Mouse (Mus musculus): ENCODE results near the gene Mfrp. TPM values are rescaled to one million over a fixed set of nuclear protein-coding genes. Genes with fewer than 3 reads are reported as not detected.

Mfrp gene
- polyA plus RNA-seq, 1 experiment from 2014 or later, result 0.13 TPM

DNA sequence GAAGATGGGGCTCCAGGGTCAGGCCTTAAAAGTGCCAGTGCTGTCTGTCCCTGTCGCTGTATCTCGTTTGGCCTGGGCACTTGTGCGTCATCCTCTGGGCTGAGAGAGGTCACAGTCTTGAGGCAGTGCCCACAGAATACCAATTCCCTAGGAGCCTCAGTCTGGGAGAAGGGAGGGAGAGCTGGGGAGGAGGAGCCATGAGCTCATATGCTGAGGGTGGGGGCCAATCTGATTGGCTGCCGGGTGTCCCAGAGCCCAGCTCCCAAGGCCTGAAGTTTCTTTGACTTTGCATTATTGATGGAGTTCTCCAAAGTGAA, 29.0 kb upstream of the Mfrp start:
- no peaks in the 10 kb centered on the region for H3K36me3 ChIP-seq
- peak overlapping the region; percentile 13; the same call in 1 of the 2 replicates for H3K9ac ChIP-seq
- WGBS, result 36% methylated on average over 4 of the region's 4 CpGs
- no peak for ATAC-seq (ENCODE audit: low FRiP score, low read depth)
- H3K4me2 ChIP-seq (replicated peaks), result no peak overlapping the region; the same call in 1 of the 2 replicates
- H3K27ac ChIP-seq, result no peak overlapping the region
- no peak overlapping the region for H3K4me3 ChIP-seq
- H3K27me3 ChIP-seq, result peaks cover 14% of the 10 kb centered on the region
- peaks cover 34% of the 10 kb centered on the region for H3K4me1 ChIP-seq
- H3K9me3 ChIP-seq, result no peaks in the 10 kb centered on the region

DNA sequence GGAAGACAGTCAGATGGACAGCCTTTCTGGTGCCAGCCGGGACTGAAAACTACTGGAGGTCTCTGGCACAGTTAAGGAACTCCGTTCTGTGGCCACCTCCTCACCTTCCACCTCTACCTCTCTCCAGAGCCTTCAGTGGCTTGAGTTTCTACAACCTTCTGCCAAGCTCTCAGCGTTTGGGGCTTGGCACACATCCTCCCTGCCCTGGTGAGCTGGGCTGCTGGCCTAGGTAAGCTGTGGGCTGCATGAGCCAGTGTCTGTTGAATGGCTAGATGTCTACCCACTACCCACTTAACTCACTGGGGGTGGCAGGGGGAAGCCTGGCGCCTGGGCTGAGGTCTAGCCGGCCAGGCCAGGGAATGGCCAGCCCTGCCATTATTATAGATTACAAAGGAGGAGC, 28.4 kb upstream of the Mfrp start:
- Histone ChIP-seq H3K27me3 (peaks cover 14% of the 10 kb centered on the region), H3K36me3 (no peaks in the 10 kb centered on the region), H3K4me1 (peaks cover 29% of the 10 kb centered on the region), H3K4me2 (replicated peaks) (no peak overlapping the region), H3K4me3 (no peak overlapping the region), H3K9me3 (no peaks in the 10 kb centered on the region), H3K9ac (0 out of 2 replicates have a peak overlapping the region, but pooled peaks have one; percentile 13), H3K27ac (no peak overlapping the region)
- ATAC-seq (ENCODE audit: low FRiP score, low read depth), result no peak
- WGBS, result 81% methylated on average over 5 of the region's 5 CpGs

DNA sequence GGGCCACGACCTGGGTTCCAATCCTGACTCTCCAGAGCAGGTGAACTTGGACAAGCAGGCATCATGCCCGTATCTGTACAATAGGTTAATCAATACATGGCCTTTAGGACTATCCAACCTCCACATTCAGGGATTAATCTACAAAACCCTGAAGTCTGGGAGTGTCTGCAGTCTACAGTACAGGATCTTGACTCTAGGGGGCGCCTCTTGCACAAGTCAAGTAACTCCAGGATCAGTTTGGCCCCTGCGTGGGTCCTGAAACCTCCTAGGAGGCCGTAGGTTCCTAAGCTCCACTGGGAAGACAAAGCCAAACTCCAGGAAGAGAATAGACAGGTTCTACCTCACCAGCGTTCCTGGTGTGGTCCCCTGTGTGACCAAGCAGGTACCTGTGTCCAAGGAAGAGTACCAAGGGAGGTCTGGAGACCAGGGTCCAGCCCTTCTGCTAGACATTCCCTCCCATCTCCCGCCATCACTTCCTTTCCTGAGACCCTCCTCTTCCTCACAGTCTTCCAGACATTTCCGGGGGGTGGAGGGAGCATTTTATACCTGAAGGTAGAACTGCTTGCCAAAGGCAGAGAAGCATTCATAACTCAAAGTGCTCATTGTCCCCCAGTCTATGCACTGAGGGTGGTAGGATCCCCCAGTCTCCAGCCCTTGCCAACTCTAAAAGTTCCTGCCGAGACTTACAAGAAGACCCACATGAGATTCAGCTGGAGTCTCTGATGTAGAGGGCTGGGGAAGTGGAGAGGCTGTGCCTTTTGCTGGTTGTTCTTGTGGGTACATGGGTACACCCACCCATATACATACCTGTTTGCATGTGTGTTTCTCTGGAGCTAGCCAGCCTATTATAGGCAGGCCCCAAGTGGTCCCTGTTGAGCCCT, 26.9 kb upstream of the Mfrp start:
- WGBS, result 59% methylated on average over 9 of the region's 9 CpGs
- no peak for ATAC-seq (ENCODE audit: low FRiP score, low read depth)

DNA sequence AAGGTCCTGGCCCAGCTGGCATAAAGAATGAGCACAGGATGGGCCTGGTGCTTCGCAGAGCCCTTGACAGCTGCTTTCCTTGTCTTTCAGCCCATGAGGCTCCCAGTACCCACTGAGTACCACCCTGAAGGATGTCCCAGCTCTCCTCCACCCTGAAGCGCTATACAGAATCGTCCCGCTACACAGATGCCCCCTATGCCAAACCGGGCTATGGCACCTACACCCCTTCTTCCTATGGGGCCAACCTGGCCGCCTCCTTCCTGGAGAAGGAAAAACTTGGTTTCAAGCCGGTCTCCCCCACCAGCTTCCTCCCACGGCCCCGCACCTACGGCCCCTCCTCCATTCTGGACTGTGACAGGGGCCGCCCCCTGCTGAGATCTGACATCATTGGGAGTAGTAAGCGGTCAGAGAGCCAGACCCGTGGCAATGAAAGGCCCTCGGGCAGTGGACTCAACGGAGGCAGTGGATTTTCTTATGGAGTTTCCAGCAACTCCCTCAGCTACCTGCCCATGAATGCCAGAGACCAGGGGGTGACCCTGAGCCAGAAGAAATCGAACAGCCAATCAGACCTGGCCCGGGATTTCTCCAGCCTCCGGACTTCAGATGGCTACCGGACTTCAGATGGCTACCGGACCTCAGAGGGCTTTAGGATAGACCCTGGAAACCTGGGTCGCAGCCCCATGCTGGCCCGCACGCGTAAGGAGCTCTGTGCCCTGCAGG, 26.1 kb upstream of the Mfrp start:
- Histone ChIP-seq H3K27ac (no peak overlapping the region), H3K36me3 (no peaks in the 10 kb centered on the region), H3K4me1 (peaks cover 47% of the 10 kb centered on the region), H3K9me3 (no peaks in the 10 kb centered on the region), H3K4me3 (no peak overlapping the region), H3K4me2 (replicated peaks) (no peak overlapping the region), H3K27me3 (peaks cover 6% of the 10 kb centered on the region; the same call in 1 of the 2 replicates), H3K9ac (no peak overlapping the region)
- 67% methylated on average over 24 of the region's 24 CpGs for WGBS
- no peak for ATAC-seq (ENCODE audit: low FRiP score, low read depth)

More for the DNA sequence above, 26.9 kb upstream of the Mfrp start:
- H3K27ac ChIP-seq, result no peak overlapping the region
- peaks cover 42% of the 10 kb centered on the region for H3K4me1 ChIP-seq
- H3K4me2 ChIP-seq (replicated peaks), result no peak overlapping the region
- no peak overlapping the region for H3K9ac ChIP-seq
- no peaks in the 10 kb centered on the region for H3K36me3 ChIP-seq
- peaks cover 12% of the 10 kb centered on the region for H3K27me3 ChIP-seq
- H3K9me3 ChIP-seq, result no peaks in the 10 kb centered on the region
- H3K4me3 ChIP-seq, result no peak overlapping the region

GRCm38 (mm10) chr9:44075996-44076763, 25.3 kb upstream of the Mfrp start:
- ATAC-seq (ENCODE audit: low FRiP score, low read depth), result no peak
- no peak overlapping the region for H3K4me3 ChIP-seq
- WGBS, result 68% methylated on average over 16 of the region's 16 CpGs

GRCm38 (mm10) chr9:44076764-44077120, 24.8 kb upstream of the Mfrp start:
- no peak overlapping the region for H3K4me3 ChIP-seq

More at GRCm38 (mm10) chr9:44075996-44076763, 25.3 kb upstream of the Mfrp start:
- H3K27ac ChIP-seq, result no peak overlapping the region
- peaks cover 47% of the 10 kb centered on the region for H3K4me1 ChIP-seq
- no peak overlapping the region for H3K4me2 ChIP-seq (replicated peaks)
- H3K9me3 ChIP-seq, result no peaks in the 10 kb centered on the region
- H3K27me3 ChIP-seq, result peaks cover 3% of the 10 kb centered on the region; the same call in 1 of the 2 replicates
- no peaks in the 10 kb centered on the region for H3K36me3 ChIP-seq
- no peak overlapping the region for H3K9ac ChIP-seq

GRCm38 (mm10) chr9:44077266-44077910, 24.1 kb upstream of the Mfrp start:
- no peak for ATAC-seq (ENCODE audit: low FRiP score, low read depth)
- no peak overlapping the region for H3K4me2 ChIP-seq (replicated peaks)
- H3K27me3 ChIP-seq, result peaks cover 3% of the 10 kb centered on the region; the same call in 1 of the 2 replicates

More at GRCm38 (mm10) chr9:44076764-44077120, 24.8 kb upstream of the Mfrp start:
- no peak overlapping the region for H3K27ac ChIP-seq
- H3K36me3 ChIP-seq, result no peaks in the 10 kb centered on the region
- H3K9ac ChIP-seq, result no peak overlapping the region
- ATAC-seq (ENCODE audit: low FRiP score, low read depth), result no peak
- peaks cover 48% of the 10 kb centered on the region for H3K4me1 ChIP-seq
- WGBS, result 21% methylated on average over 5 of the region's 5 CpGs
- H3K4me2 ChIP-seq (replicated peaks), result no peak overlapping the region
- no peaks in the 10 kb centered on the region for H3K9me3 ChIP-seq
- H3K27me3 ChIP-seq, result no peaks in the 10 kb centered on the region; the same call in 1 of the 2 replicates

GRCm38 (mm10) chr9:44078136-44078797, 23.3 kb upstream of the Mfrp start:
- no peak for ATAC-seq (ENCODE audit: low FRiP score, low read depth)
- no peak overlapping the region for H3K9ac ChIP-seq
- H3K4me2 ChIP-seq (replicated peaks), result 0 out of 2 replicates have a peak overlapping the region, but pooled peaks have one; percentile 21
- no peak overlapping the region for H3K4me3 ChIP-seq
- H3K9me3 ChIP-seq, result no peaks in the 10 kb centered on the region
- H3K27me3 ChIP-seq, result peaks cover 11% of the 10 kb centered on the region
- no peaks in the 10 kb centered on the region for H3K36me3 ChIP-seq
- peaks cover 39% of the 10 kb centered on the region for H3K4me1 ChIP-seq
- WGBS, result 79% methylated on average over 10 of the region's 10 CpGs
- H3K27ac ChIP-seq, result no peak overlapping the region

More at GRCm38 (mm10) chr9:44077266-44077910, 24.1 kb upstream of the Mfrp start:
- Histone ChIP-seq H3K27ac (no peak overlapping the region), H3K4me1 (peaks cover 46% of the 10 kb centered on the region), H3K4me3 (no peak overlapping the region), H3K9me3 (no peaks in the 10 kb centered on the region), H3K9ac (no peak overlapping the region), H3K36me3 (no peaks in the 10 kb centered on the region)
- 86% methylated on average over 11 of the region's 11 CpGs for WGBS

DNA sequence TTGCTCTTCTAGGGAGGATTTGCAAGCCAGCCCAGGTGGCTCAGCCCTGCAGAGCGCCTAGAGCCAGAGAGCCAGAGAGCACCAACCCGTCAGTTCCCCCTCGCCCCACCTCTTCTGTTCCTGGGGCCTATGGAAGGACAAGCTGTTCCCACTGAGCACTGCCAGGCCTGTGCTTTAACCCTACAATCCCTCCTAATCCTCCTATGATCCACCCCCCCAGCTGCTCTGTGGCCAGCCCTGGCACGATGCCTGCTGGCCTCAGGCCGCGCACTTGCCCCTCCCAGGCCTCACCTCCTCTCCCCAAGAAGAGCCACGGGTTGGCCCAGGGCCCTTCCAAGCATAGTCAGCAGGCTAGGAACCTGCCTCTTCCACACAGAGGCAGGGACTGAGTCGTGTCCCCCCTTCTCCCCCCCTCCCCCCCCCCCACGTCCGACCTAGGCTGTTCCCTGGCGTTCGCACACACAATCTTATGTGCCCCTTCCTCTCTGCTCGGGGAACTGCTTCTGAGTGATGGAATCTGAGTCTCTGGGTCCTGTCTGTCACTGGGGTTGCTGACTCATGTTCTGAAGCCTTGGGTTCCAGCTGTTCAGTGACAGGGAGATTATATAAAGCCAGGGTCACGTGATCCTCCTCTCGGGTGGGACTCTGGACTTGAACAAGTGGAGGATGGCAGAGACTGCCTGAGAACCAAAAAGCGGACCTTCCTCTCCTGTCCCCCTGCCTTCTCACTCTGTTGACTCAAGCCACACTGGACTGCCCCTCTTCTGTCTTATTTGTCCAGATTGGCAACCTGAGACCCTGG, 22.4 kb upstream of the Mfrp start:
- peak; percentile 82 for ATAC-seq (ENCODE audit: low FRiP score, low read depth)
- no peak overlapping the region for H3K4me3 ChIP-seq
- peaks cover 20% of the 10 kb centered on the region for H3K27me3 ChIP-seq
- no peaks in the 10 kb centered on the region for H3K9me3 ChIP-seq
- H3K36me3 ChIP-seq, result no peaks in the 10 kb centered on the region
- WGBS, result 30% methylated on average over 15 of the region's 16 CpGs
- H3K4me2 ChIP-seq (replicated peaks), result 0 out of 2 replicates have a peak overlapping the region, but pooled peaks have one; percentile 21
- H3K27ac ChIP-seq, result no peak overlapping the region
- no peak overlapping the region for H3K9ac ChIP-seq
- peaks cover 47% of the 10 kb centered on the region for H3K4me1 ChIP-seq

GRCm38 (mm10) chr9:44079997-44080780, 21.3 kb upstream of the Mfrp start:
- H3K4me1 ChIP-seq, result peaks cover 53% of the 10 kb centered on the region
- ATAC-seq (ENCODE audit: low FRiP score, low read depth), result no peak

More at GRCm38 (mm10) chr9:44079997-44080780, 21.3 kb upstream of the Mfrp start:
- 57% methylated on average over 10 of the region's 10 CpGs for WGBS
- Histone ChIP-seq H3K4me3 (no peak overlapping the region), H3K9ac (no peak overlapping the region), H3K27me3 (peaks cover 24% of the 10 kb centered on the region), H3K27ac (no peak overlapping the region), H3K9me3 (no peaks in the 10 kb centered on the region), H3K36me3 (no peaks in the 10 kb centered on the region), H3K4me2 (replicated peaks) (no peak overlapping the region)

All from limb, embryonic 13.5 days (tissue).